Mouse (Mus musculus) brain, embryonic 14.5 days (tissue): ENCODE measurements around the gene Rapgef3.

Experiments
- CTCF ChIP-seq: fragments of 200-500 bp; IDR thresholded peaks from 2 replicates; pipeline ENCODE4 v1.5.1; 2012; ENCODE audit warnings: inconsistent platforms, mild to moderate bottlenecking, moderate library complexity, borderline replicate concordance; ENCODE audit not compliant: insufficient read depth, insufficient read length; ENCODE audit errors: extremely low read depth
- POLR2A ChIP-seq: fragments of 200-500 bp; IDR thresholded peaks from 2 replicates; pipeline ENCODE4 v1.6.1; 2012; ENCODE audit warnings: mild to moderate bottlenecking, inconsistent platforms, borderline replicate concordance; ENCODE audit not compliant: poor library complexity, insufficient read depth, insufficient read length, severe bottlenecking; ENCODE audit errors: extremely low read depth

GRCm38 (mm10) chr15:97800853-97801252 lies 33.1 kb upstream of the Rapgef3 start:
- TF ChIP-seq POLR2A, result no peak
- no peak for TF ChIP-seq CTCF
